Mouse (Mus musculus) liver, embryonic 14.5 days (tissue): Measurements from ENCODE around the gene Wwc1.

Experiments used
- CTCF ChIP-seq: IDR thresholded peaks from 2 replicates; pipeline ENCODE4 v1.5.1; 2016; ENCODE audit warnings: antibody characterized with exemption, low read depth, control low read depth
- EP300 ChIP-seq: IDR thresholded peaks from 2 replicates; pipeline ENCODE4 v1.6.1; 2016; ENCODE audit warnings: antibody characterized with exemption, low read depth

GRCm38 (mm10) chr11:35840282-35840681, 140.0 kb downstream of the Wwc1 start:
- TF ChIP-seq EP300 (no peak), CTCF (peak; percentile 68)
